Mouse (Mus musculus): ENCODE measurements around the gene Amelx. TPM values are rescaled to one million over a fixed set of nuclear protein-coding genes. Genes with fewer than 3 reads are reported as not detected.
A peak's percentile ranks its signal among the peaks of the same experiment; 100 is the strongest.

The Amelx gene
- polyA plus RNA-seq (2015; fragmentation: Nextera tagmentation; extraction: Ambion mirVana): not detected in 2 replicates

DNA sequence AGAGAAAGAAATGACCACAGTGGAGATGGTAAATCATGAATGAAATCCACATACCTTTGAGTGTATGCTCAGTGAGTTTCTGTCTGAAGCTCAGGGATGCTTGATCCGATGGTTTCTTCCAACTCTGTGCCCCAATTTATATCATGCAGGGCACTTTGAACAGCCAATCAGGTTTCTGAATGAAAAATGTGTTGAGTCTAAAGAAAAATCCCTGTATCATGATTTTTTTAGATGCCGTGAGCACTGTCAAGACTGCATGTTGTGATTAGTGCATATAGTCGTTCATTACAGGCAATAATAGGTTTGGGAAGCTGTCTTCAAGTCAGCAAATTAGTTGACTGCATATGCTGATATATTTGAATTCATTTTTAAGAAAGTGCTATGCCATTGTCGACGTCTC lies at the start of gene Amelx:
Gene Amelx, minus strand, starts transcription at position 101 of the 400 bp plus-strand sequence.
- Histone ChIP-seq H3K9me3 (replicated peaks; ENCODE audit: control insufficient read depth, low read length) (no peaks in the 10 kb centered on the region), H3K4me1 (ENCODE audit: control insufficient read depth, insufficient read depth, low read length) (no peaks in the 10 kb centered on the region), H3K4me2 (ENCODE audit: low read depth, low read length) (no peak within 1 kb of the TSS), H3K9ac (ENCODE audit: low read length) (no peak within 1 kb of the TSS), H3K27ac (ENCODE audit: low read length) (no peak within 1 kb of the TSS), H3K36me3 (ENCODE audit: control insufficient read depth, insufficient read depth, low read length) (no peaks in the 10 kb centered on the region), H3K27me3 (ENCODE audit: control insufficient read depth, insufficient read depth, low read length) (no peaks in the 10 kb centered on the region; the same call in 1 of the 2 replicates), H3K4me3 (replicated peaks; ENCODE audit: low read length) (no peak within 1 kb of the TSS)
- ATAC-seq (ENCODE audit: insufficient read depth, low FRiP score): no peak
- WGBS: 75% methylated on average over 5 of the region's 5 CpGs

DNA sequence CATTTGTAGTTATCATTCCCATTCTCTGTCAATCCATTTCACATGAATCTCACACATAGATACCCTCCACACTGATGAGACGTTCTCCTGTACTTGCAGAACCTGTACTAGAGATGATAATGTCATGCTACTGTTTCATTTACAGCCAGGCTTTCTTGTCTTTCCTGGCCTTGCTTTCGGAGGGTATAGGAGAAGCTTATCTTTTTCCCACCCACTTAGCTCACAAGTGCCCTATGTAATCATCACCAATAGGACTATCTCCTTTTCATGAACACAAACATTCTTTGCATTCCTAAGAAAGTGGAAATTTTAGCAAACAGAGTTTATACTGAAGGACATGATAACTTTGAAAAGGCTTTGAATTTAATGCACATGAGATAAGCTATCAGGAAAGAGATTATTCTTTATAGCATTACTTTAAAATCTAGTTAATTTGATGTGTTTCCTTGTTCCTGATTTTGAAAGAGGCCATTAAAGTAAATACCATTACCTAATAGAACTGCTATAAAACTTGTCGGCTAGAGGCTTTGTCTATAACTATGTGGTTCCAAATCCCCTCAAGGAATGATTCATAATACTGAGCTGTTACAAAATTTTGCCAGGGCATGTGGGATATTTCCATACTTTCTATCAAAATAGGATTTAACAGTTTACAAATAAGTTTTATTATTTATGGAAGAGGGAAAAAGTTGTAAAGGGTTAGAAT lies 35.5 kb upstream of the Amelx start:
- 0 out of 2 replicates have a peak, but pooled peaks have one; percentile 44 for ATAC-seq (ENCODE audit: insufficient read depth, low FRiP score)
- H3K9ac ChIP-seq (ENCODE audit: low read length): no peak overlapping the region
- no peaks in the 10 kb centered on the region for H3K36me3 ChIP-seq (ENCODE audit: control insufficient read depth, insufficient read depth, low read length)
- no peak overlapping the region for H3K4me3 ChIP-seq (replicated peaks; ENCODE audit: low read length)
- no peaks in the 10 kb centered on the region for H3K27me3 ChIP-seq (ENCODE audit: control insufficient read depth, insufficient read depth, low read length)
- H3K9me3 ChIP-seq (replicated peaks; ENCODE audit: control insufficient read depth, low read length): no peaks in the 10 kb centered on the region
- 42% methylated on average over 3 of the region's 3 CpGs for WGBS
- no peak overlapping the region for H3K27ac ChIP-seq (ENCODE audit: low read length)
- no peak overlapping the region for H3K4me2 ChIP-seq (ENCODE audit: low read depth, low read length)
- H3K4me1 ChIP-seq (ENCODE audit: control insufficient read depth, insufficient read depth, low read length): no peaks in the 10 kb centered on the region

DNA sequence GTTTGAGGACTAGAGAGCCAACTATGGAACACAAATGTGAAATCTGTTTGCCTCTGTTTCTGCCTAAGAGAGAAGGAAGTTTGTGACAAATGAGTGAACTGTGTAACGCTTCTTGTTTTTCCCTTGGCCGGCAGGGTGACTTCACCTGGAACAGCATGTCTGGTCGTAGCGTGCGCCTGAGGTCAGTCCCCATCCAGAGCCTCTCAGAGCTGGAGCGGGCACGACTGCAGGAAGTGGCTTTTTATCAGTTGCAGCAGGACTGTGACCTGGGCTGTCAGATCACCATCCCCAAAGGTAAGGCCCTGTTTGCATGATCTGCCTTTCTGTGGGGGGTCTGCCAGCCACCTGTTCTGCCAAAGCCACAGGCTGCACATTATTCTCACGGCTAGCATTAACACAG lies 33.1 kb upstream of the Amelx start:
- no peaks in the 10 kb centered on the region for H3K4me1 ChIP-seq (ENCODE audit: control insufficient read depth, insufficient read depth, low read length)
- H3K9ac ChIP-seq (ENCODE audit: low read length): no peak overlapping the region
- no peaks in the 10 kb centered on the region for H3K9me3 ChIP-seq (replicated peaks; ENCODE audit: control insufficient read depth, low read length)
- H3K36me3 ChIP-seq (ENCODE audit: control insufficient read depth, insufficient read depth, low read length): no peaks in the 10 kb centered on the region
- no peak overlapping the region for H3K4me2 ChIP-seq (ENCODE audit: low read depth, low read length)
- no peaks in the 10 kb centered on the region for H3K27me3 ChIP-seq (ENCODE audit: control insufficient read depth, insufficient read depth, low read length)
- ATAC-seq (ENCODE audit: insufficient read depth, low FRiP score): no peak
- WGBS: 45% methylated on average over 8 of the region's 8 CpGs
- H3K27ac ChIP-seq (ENCODE audit: low read length): no peak overlapping the region
- H3K4me3 ChIP-seq (replicated peaks; ENCODE audit: low read length): no peak overlapping the region

DNA sequence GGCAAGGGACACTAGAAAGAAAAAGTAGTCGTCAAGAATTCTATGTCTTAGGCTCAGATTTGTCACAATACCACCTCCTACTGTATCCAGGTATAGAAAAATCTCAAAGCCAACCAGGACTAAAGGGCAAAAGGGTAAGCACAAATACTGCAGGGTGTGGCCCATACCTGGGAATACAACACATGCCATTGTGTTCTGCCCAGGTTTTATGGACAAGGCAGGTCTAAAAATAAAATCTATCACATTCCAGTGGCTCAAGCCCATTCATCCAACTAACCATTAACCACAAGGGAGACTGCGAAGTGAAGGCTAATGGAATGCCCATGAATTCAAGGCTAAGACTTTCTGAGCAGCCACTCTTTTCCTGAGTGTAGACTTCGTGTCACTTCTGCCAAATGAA lies 23.0 kb upstream of the Amelx start:
- peak; percentile 25; the same call in 1 of the 2 replicates for ATAC-seq (ENCODE audit: insufficient read depth, low FRiP score)
- Histone ChIP-seq H3K4me2 (ENCODE audit: low read depth, low read length) (no peak overlapping the region), H3K27me3 (ENCODE audit: control insufficient read depth, insufficient read depth, low read length) (no peaks in the 10 kb centered on the region), H3K4me3 (replicated peaks; ENCODE audit: low read length) (no peak overlapping the region), H3K36me3 (ENCODE audit: control insufficient read depth, insufficient read depth, low read length) (no peaks in the 10 kb centered on the region), H3K27ac (ENCODE audit: low read length) (no peak overlapping the region), H3K9ac (ENCODE audit: low read length) (no peak overlapping the region), H3K9me3 (replicated peaks; ENCODE audit: control insufficient read depth, low read length) (no peaks in the 10 kb centered on the region), H3K4me1 (ENCODE audit: control insufficient read depth, insufficient read depth, low read length) (no peaks in the 10 kb centered on the region)
- 53% methylated on average over 3 of the region's 3 CpGs for WGBS

DNA sequence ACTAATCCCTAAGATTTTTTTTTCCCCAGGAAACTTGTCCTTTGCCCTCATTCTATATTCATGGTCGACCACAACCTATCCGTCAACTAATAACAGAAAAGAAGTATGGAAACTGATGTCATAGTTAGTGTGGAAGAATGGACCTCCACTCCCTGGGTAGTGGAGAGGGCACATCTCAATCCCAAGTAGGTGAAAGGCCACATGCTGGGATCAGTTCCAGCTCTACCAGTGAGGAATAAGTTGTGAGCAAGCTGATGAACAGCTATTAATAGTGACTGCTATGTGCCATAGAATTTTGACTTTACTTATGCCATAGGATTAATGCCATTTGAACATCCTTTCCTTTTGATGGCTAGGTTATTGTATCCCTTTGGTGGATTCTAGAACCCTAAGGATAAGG lies 8.4 kb downstream of the Amelx start:
- Histone ChIP-seq H3K36me3 (ENCODE audit: control insufficient read depth, insufficient read depth, low read length) (no peaks in the 10 kb centered on the region), H3K4me1 (ENCODE audit: control insufficient read depth, insufficient read depth, low read length) (no peaks in the 10 kb centered on the region), H3K9me3 (replicated peaks; ENCODE audit: control insufficient read depth, low read length) (no peaks in the 10 kb centered on the region), H3K27me3 (ENCODE audit: control insufficient read depth, insufficient read depth, low read length) (no peaks in the 10 kb centered on the region), H3K27ac (ENCODE audit: low read length) (no peak overlapping the region), H3K4me3 (replicated peaks; ENCODE audit: low read length) (no peak overlapping the region), H3K9ac (ENCODE audit: low read length) (no peak overlapping the region), H3K4me2 (ENCODE audit: low read depth, low read length) (no peak overlapping the region)
- no peak for ATAC-seq (ENCODE audit: insufficient read depth, low FRiP score)
- 73% methylated on average over 2 of the region's 2 CpGs for WGBS

DNA sequence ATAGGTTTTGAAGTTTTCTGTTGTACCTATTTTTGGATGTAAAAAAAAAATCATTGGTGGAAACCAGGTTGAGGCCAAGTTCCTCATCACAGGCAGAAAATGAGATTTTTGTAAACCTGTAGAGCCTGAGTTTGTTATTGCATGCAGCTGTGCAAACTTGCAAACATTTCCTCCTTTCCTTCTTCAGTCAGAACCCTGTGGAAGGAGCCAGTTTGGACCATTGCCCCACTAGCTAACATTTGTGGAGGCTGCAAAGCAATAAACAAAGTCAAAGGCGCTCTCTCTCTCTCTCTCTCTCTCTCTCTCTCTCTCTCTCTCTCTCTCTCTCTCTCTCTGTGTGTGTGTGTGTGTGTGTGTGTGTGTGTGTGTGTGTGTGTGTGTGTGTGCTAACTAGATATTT lies 13.2 kb downstream of the Amelx start:
- WGBS: 57% methylated on average over 1 of the region's 1 CpGs
- H3K4me2 ChIP-seq (ENCODE audit: low read depth, low read length): no peak overlapping the region

DNA sequence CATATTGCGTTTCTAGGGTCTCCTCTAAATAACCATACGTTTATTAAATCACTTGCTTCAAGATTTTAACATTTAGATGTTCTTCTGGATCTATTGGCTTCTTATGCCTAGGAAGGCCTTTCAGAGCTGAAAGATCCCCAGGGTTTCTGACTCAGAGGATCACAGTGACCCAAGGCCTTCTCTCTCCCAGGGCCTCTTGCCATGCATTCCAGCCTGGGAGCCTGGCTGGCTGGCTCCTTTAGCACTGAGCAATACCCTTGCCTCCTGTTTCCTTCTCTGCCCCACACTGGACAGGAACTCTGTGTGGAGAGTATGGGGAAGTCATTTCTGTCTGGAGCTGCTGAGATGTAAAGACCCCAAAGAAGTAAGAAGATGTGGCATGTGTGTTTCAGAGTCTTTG lies 16.0 kb downstream of the Amelx start:
- WGBS: 73% methylated on average over 2 of the region's 2 CpGs
- Histone ChIP-seq H3K36me3 (ENCODE audit: control insufficient read depth, insufficient read depth, low read length) (no peaks in the 10 kb centered on the region), H3K27me3 (ENCODE audit: control insufficient read depth, insufficient read depth, low read length) (no peaks in the 10 kb centered on the region), H3K4me3 (replicated peaks; ENCODE audit: low read length) (no peak overlapping the region), H3K9ac (ENCODE audit: low read length) (no peak overlapping the region), H3K4me1 (ENCODE audit: control insufficient read depth, insufficient read depth, low read length) (no peaks in the 10 kb centered on the region), H3K9me3 (replicated peaks; ENCODE audit: control insufficient read depth, low read length) (no peaks in the 10 kb centered on the region), H3K27ac (ENCODE audit: low read length) (no peak overlapping the region), H3K4me2 (ENCODE audit: low read depth, low read length) (no peak overlapping the region)
- no peak for ATAC-seq (ENCODE audit: insufficient read depth, low FRiP score)

More for the DNA sequence above, 13.2 kb downstream of the Amelx start:
- no peak overlapping the region for H3K4me3 ChIP-seq (replicated peaks; ENCODE audit: low read length)
- no peak overlapping the region for H3K9ac ChIP-seq (ENCODE audit: low read length)
- no peak for ATAC-seq (ENCODE audit: insufficient read depth, low FRiP score)
- no peaks in the 10 kb centered on the region for H3K9me3 ChIP-seq (replicated peaks; ENCODE audit: control insufficient read depth, low read length)
- H3K4me1 ChIP-seq (ENCODE audit: control insufficient read depth, insufficient read depth, low read length): no peaks in the 10 kb centered on the region
- no peaks in the 10 kb centered on the region for H3K36me3 ChIP-seq (ENCODE audit: control insufficient read depth, insufficient read depth, low read length)
- H3K27me3 ChIP-seq (ENCODE audit: control insufficient read depth, insufficient read depth, low read length): no peaks in the 10 kb centered on the region
- H3K27ac ChIP-seq (ENCODE audit: low read length): no peak overlapping the region

DNA sequence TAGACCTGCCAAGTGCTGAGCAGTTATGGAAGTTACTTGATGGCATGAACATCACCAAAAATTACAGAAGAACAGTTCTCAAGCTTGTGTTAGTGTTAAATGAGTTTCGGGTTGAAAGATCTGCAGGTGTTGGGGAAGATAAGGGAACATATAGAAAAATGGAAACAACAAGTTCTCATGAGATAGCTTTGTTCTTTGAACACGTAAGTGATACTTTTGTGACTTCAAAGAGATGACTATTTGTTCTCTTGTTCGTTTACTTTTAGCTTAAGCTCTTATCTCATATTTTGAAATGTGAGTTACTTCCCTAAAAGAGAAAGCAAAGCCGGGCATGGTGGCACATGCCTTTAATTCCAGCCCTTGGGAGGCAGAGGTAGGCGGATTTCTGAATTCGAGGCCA lies 28.6 kb downstream of the Amelx start:
- no peak overlapping the region for H3K27ac ChIP-seq (ENCODE audit: low read length)
- H3K27me3 ChIP-seq (ENCODE audit: control insufficient read depth, insufficient read depth, low read length): no peaks in the 10 kb centered on the region
- ATAC-seq (ENCODE audit: insufficient read depth, low FRiP score): no peak
- H3K4me1 ChIP-seq (ENCODE audit: control insufficient read depth, insufficient read depth, low read length): no peaks in the 10 kb centered on the region
- no peak overlapping the region for H3K9ac ChIP-seq (ENCODE audit: low read length)
- H3K9me3 ChIP-seq (replicated peaks; ENCODE audit: control insufficient read depth, low read length): no peaks in the 10 kb centered on the region
- 62% methylated on average over 6 of the region's 6 CpGs for WGBS
- H3K4me2 ChIP-seq (ENCODE audit: low read depth, low read length): no peak overlapping the region
- H3K36me3 ChIP-seq (ENCODE audit: control insufficient read depth, insufficient read depth, low read length): no peaks in the 10 kb centered on the region
- no peak overlapping the region for H3K4me3 ChIP-seq (replicated peaks; ENCODE audit: low read length)

DNA sequence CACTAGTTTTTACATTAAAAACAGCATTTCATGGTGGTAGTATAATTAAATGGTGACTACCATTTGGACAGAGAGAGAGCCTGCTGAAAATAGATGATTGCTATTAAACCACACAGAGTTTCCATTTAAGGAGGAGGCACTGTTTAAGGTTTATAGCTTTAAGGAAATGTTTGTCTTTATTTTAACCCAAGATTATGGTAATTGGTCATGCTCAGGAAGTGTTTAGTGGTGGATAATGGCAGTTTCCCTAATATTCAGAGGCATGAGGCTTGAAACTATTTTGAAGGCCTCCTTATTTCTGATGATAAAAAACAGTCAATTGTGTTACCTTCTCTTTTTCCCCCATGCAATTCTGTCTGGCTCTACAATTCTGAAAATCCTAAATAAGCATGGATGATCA lies 33.2 kb downstream of the Amelx start:
- Histone ChIP-seq H3K9ac (ENCODE audit: low read length) (no peak overlapping the region), H3K27me3 (ENCODE audit: control insufficient read depth, insufficient read depth, low read length) (no peaks in the 10 kb centered on the region), H3K27ac (ENCODE audit: low read length) (no peak overlapping the region), H3K9me3 (replicated peaks; ENCODE audit: control insufficient read depth, low read length) (no peaks in the 10 kb centered on the region), H3K36me3 (ENCODE audit: control insufficient read depth, insufficient read depth, low read length) (no peaks in the 10 kb centered on the region), H3K4me2 (ENCODE audit: low read depth, low read length) (no peak overlapping the region), H3K4me1 (ENCODE audit: control insufficient read depth, insufficient read depth, low read length) (no peaks in the 10 kb centered on the region), H3K4me3 (replicated peaks; ENCODE audit: low read length) (no peak overlapping the region)
- no peak for ATAC-seq (ENCODE audit: insufficient read depth, low FRiP score)
